Mouse (Mus musculus): ENCODE measurements around the gene Ap1m1. TPM values are rescaled to one million over a fixed set of nuclear protein-coding genes. Genes with fewer than 3 reads are reported as not detected.

Gene Ap1m1
- total and polyA plus RNA-seq, 3 experiments = 39.4 to 93.8 (median 49.8) TPM

- no peak for TF ChIP-seq CTCF (IDR thresholded peaks at IDR 0.05; ENCODE audit: low read depth, low read length)
- no peak for TF ChIP-seq POLR2AphosphoS5 (IDR thresholded peaks at IDR 0.05; ENCODE audit: insufficient replicate concordance, low read depth, low read length)
- no peak for TF ChIP-seq TAL1 (conservative IDR thresholded peaks at IDR 0.05; ENCODE audit: low read depth, low read length)
- TF ChIP-seq GATA2 (IDR thresholded peaks at IDR 0.05; ENCODE audit: borderline replicate concordance, low read depth, low read length) = no peak
- no peak for TF ChIP-seq GATA1 (IDR thresholded peaks at IDR 0.05; ENCODE audit: borderline replicate concordance, low read length)
- H3K36me3 ChIP-seq (replicated peaks) = no peaks in the 10 kb centered on the region
- peaks cover 59% of the 10 kb centered on the region for H3K27me3 ChIP-seq (ENCODE audit: insufficient read depth, low read length)
- DNase-seq (ENCODE audit: low spot score) = no peak
- no peak for ATAC-seq (ENCODE audit: extremely low read depth, insufficient number of reproducible peaks, low FRiP score, poor library complexity, severe bottlenecking)
- H3K9me3 ChIP-seq (replicated peaks) = no peaks in the 10 kb centered on the region
- peaks cover 18% of the 10 kb centered on the region for H3K4me1 ChIP-seq (ENCODE audit: insufficient read depth, low read depth, low read length)
- no peak overlapping the region for H3K4me3 ChIP-seq (ENCODE audit: low read depth, low read length)
These were observed 59.1 kb downstream of the Ap1m1 start for GRCm38 (mm10) chr8:72298928-72299327.

DNA sequence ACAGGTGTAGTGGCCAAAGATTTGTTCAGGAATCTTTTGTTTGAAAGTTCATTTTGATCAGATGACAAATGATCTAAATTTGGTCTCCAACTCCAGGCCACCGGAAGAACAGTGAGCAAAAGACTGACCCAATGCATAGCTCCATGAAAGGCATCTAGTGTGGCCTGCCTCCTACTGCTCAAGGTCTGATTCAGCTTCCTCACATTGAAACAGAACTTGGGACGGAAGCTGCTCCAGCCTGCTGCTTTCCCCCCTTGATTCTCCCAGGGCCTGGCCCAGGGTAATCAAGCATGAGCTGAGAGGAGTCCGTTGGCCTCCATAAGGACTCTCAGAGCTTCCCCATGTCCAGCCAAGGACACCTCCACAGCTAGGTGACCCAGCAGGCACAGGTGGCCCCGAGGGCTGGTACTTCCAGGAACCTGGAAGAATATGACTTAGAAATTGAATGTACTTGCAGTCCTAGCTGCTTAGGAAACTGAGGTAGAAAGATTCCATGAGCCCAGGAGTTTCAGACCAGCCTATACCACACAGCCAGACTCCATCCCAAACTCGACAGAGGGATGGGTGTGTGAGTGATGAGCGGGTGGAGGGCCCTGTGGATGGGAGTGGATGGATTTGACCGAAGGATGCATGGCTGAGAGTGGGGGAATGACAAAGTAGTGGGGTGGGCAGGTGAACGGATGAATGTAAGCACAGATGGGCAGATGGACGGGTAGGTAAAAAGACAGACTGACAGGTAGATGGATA, 61.0 kb downstream of the Ap1m1 start:
- Histone ChIP-seq H3K27me3 (ENCODE audit: insufficient read depth, low read length) (peaks cover 54% of the 10 kb centered on the region), H3K36me3 (replicated peaks) (no peaks in the 10 kb centered on the region), H3K4me3 (ENCODE audit: low read depth, low read length) (no peak overlapping the region), H3K9me3 (replicated peaks) (no peaks in the 10 kb centered on the region), H3K4me1 (ENCODE audit: insufficient read depth, low read depth, low read length) (peaks cover 8% of the 10 kb centered on the region; the same call in 1 of the 2 replicates)
- TF ChIP-seq CTCF (IDR thresholded peaks at IDR 0.05; ENCODE audit: low read depth, low read length) (no peak), GATA1 (IDR thresholded peaks at IDR 0.05; ENCODE audit: borderline replicate concordance, low read length) (no peak), GATA2 (IDR thresholded peaks at IDR 0.05; ENCODE audit: borderline replicate concordance, low read depth, low read length) (no peak), POLR2AphosphoS5 (IDR thresholded peaks at IDR 0.05; ENCODE audit: insufficient replicate concordance, low read depth, low read length) (no peak), TAL1 (conservative IDR thresholded peaks at IDR 0.05; ENCODE audit: low read depth, low read length) (no peak)
- no peak for ATAC-seq (ENCODE audit: extremely low read depth, insufficient number of reproducible peaks, low FRiP score, poor library complexity, severe bottlenecking)
- DNase-seq (ENCODE audit: low spot score) = no peak

DNA sequence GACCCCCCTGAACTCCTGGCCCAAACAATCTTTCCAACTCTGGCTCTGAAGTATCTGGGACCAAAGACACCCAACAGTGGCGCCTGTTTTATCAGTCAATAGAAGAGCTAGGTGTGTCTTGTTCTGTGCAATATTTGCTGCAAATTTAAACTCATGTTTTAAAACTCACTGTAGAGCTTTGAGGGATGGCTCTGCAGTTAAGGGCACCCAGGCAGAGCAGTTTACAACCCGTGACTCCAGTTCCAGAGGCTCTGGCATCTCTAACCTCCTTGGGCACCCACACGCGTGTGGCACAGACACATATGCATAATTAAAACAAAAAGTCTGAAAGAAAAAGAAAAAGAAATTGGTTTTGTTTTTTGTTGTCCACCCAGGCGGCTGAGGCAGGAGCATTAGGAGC, 61.7 kb downstream of the Ap1m1 start:
- no peaks in the 10 kb centered on the region for H3K36me3 ChIP-seq (replicated peaks)
- H3K9me3 ChIP-seq (replicated peaks) = no peaks in the 10 kb centered on the region
- peaks cover 4% of the 10 kb centered on the region; the same call in 1 of the 2 replicates for H3K4me1 ChIP-seq (ENCODE audit: insufficient read depth, low read depth, low read length)
- ATAC-seq (ENCODE audit: extremely low read depth, insufficient number of reproducible peaks, low FRiP score, poor library complexity, severe bottlenecking) (no peak), DNase-seq (ENCODE audit: low spot score) (no peak)
- no peak for TF ChIP-seq GATA2 (IDR thresholded peaks at IDR 0.05; ENCODE audit: borderline replicate concordance, low read depth, low read length)
- no peak for TF ChIP-seq TAL1 (conservative IDR thresholded peaks at IDR 0.05; ENCODE audit: low read depth, low read length)
- no peak for TF ChIP-seq POLR2AphosphoS5 (IDR thresholded peaks at IDR 0.05; ENCODE audit: insufficient replicate concordance, low read depth, low read length)
- TF ChIP-seq GATA1 (IDR thresholded peaks at IDR 0.05; ENCODE audit: borderline replicate concordance, low read length) = no peak
- no peak for TF ChIP-seq CTCF (IDR thresholded peaks at IDR 0.05; ENCODE audit: low read depth, low read length)
- H3K4me3 ChIP-seq (ENCODE audit: low read depth, low read length) = no peak overlapping the region
- peaks cover 52% of the 10 kb centered on the region for H3K27me3 ChIP-seq (ENCODE audit: insufficient read depth, low read length)

GRCm38 (mm10) chr8:72302986-72303612, 63.3 kb downstream of the Ap1m1 start:
- H3K27me3 ChIP-seq (ENCODE audit: insufficient read depth, low read length) = peaks cover 45% of the 10 kb centered on the region
- peaks cover 4% of the 10 kb centered on the region for H3K4me1 ChIP-seq (ENCODE audit: insufficient read depth, low read depth, low read length)
- no peaks in the 10 kb centered on the region for H3K9me3 ChIP-seq (replicated peaks)
- TF ChIP-seq GATA2 (IDR thresholded peaks at IDR 0.05; ENCODE audit: borderline replicate concordance, low read depth, low read length) (no peak), CTCF (IDR thresholded peaks at IDR 0.05; ENCODE audit: low read depth, low read length) (no peak), GATA1 (IDR thresholded peaks at IDR 0.05; ENCODE audit: borderline replicate concordance, low read length) (no peak)
- no peak for DNase-seq (ENCODE audit: low spot score)
- ATAC-seq (ENCODE audit: extremely low read depth, insufficient number of reproducible peaks, low FRiP score, poor library complexity, severe bottlenecking) = no peak
- no peak overlapping the region for H3K4me3 ChIP-seq (ENCODE audit: low read depth, low read length)
- no peaks in the 10 kb centered on the region for H3K36me3 ChIP-seq (replicated peaks)

- no peak for ATAC-seq (ENCODE audit: extremely low read depth, insufficient number of reproducible peaks, low FRiP score, poor library complexity, severe bottlenecking)
- Histone ChIP-seq H3K27me3 (ENCODE audit: insufficient read depth, low read length) (peaks cover 41% of the 10 kb centered on the region), H3K9me3 (replicated peaks) (no peaks in the 10 kb centered on the region), H3K4me3 (ENCODE audit: low read depth, low read length) (no peak overlapping the region; the same call in 1 of the 2 replicates), H3K36me3 (replicated peaks) (no peaks in the 10 kb centered on the region), H3K4me1 (ENCODE audit: insufficient read depth, low read depth, low read length) (peaks cover 7% of the 10 kb centered on the region)
- TF ChIP-seq TAL1 (conservative IDR thresholded peaks at IDR 0.05; ENCODE audit: low read depth, low read length) = no peak
- TF ChIP-seq GATA2 (IDR thresholded peaks at IDR 0.05; ENCODE audit: borderline replicate concordance, low read depth, low read length) = no peak
- TF ChIP-seq CTCF (IDR thresholded peaks at IDR 0.05; ENCODE audit: low read depth, low read length) = no peak
- no peak for TF ChIP-seq POLR2AphosphoS5 (IDR thresholded peaks at IDR 0.05; ENCODE audit: insufficient replicate concordance, low read depth, low read length)
- no peak for TF ChIP-seq GATA1 (IDR thresholded peaks at IDR 0.05; ENCODE audit: borderline replicate concordance, low read length)
- DNase-seq (ENCODE audit: low spot score) = no peak
These were observed 63.8 kb downstream of the Ap1m1 start for GRCm38 (mm10) chr8:72303633-72304032.

DNA sequence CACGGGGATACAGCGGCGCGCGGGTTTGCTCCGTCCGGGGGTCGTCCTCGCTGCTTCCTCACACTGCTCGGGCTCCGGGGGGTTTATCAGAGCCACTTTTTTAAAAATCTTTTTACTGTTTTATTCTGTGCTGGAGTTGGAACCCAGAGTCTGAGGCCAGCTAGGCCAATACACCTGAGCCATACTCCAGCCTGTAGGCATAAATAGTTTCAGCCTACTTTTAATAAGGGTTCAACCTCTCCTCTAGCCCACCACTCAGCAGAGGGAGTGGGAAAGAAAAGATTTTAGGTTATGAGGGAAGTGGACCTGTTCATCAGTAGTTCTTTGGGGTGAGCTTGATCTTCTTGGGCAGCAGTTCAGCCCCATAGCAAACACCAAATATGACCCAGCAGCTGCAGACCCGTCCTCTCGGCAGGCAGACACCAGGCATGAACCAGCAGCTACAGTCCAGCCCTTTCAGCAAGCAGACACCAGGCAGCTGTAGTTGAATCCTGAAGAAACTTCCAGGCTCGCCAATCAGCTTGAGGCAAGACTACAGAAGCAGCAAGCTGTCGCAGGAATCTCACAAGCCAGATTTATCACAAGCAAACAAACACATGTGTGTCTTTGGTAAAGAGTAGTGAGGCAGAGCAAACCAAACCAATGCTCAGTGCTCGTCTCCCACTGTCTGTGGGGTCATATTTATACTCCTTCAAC, 65.5 kb downstream of the Ap1m1 start, which contains the start of gene Gm10282:
Gene Gm10282, minus strand, starts transcription at position 51 of the 696 bp plus-strand sequence.
- no peak within 1 kb of the TSS for H3K4me3 ChIP-seq (ENCODE audit: low read depth, low read length)
- TF ChIP-seq POLR2AphosphoS5 (IDR thresholded peaks at IDR 0.05; ENCODE audit: insufficient replicate concordance, low read depth, low read length) = no peak
- DNase-seq (ENCODE audit: low spot score) = no peak
- no peaks in the 10 kb centered on the region for H3K36me3 ChIP-seq (replicated peaks)
- peaks cover 12% of the 10 kb centered on the region for H3K4me1 ChIP-seq (ENCODE audit: insufficient read depth, low read depth, low read length)
- ATAC-seq (ENCODE audit: extremely low read depth, insufficient number of reproducible peaks, low FRiP score, poor library complexity, severe bottlenecking) = no peak
- peaks cover 34% of the 10 kb centered on the region for H3K27me3 ChIP-seq (ENCODE audit: insufficient read depth, low read length)
- no peaks in the 10 kb centered on the region for H3K9me3 ChIP-seq (replicated peaks)

Measured in G1E (cell line).